Mouse (Mus musculus) granulocyte monocyte progenitor cell, adult 5-6 weeks (primary cell): ENCODE data around the gene Cfap61. TPM values are rescaled to one million over a fixed set of nuclear protein-coding genes. Genes with fewer than 3 reads are reported as not detected.
"Not testable (repeated sequence)": the region's sequence is repeated elsewhere in the genome, so short reads cannot be mapped to it uniquely, and the experiment has no call there.

Experiments used
- ATAC-seq: replicated peaks from 2 replicates; pipeline ENCODE4 v1.8.0; 2016; ENCODE audit warnings: mild to moderate bottlenecking, moderate TSS enrichment, inconsistent platforms; ENCODE audit not compliant: poor library complexity, severe bottlenecking
- total RNA-seq, 2 experiments: library from RNA; stranded (forward) in 1 of 2; stranded (reverse) in 1 of 2; fragments of 200-712, 200-1000 nt in 1 of 2; fragments of >200 nt in 1 of 2; fragmentation: Nextera tagmentation in 1 of 2; gene quantifications; 2 replicates each; pipeline ENCODE4 v1.2.3; 2014 to 2017

Cfap61 gene
- total RNA-seq (2014; fragmentation: Nextera tagmentation) (not detected in 2 replicates), total RNA-seq (2017) (not detected in 2 replicates)

DNA sequence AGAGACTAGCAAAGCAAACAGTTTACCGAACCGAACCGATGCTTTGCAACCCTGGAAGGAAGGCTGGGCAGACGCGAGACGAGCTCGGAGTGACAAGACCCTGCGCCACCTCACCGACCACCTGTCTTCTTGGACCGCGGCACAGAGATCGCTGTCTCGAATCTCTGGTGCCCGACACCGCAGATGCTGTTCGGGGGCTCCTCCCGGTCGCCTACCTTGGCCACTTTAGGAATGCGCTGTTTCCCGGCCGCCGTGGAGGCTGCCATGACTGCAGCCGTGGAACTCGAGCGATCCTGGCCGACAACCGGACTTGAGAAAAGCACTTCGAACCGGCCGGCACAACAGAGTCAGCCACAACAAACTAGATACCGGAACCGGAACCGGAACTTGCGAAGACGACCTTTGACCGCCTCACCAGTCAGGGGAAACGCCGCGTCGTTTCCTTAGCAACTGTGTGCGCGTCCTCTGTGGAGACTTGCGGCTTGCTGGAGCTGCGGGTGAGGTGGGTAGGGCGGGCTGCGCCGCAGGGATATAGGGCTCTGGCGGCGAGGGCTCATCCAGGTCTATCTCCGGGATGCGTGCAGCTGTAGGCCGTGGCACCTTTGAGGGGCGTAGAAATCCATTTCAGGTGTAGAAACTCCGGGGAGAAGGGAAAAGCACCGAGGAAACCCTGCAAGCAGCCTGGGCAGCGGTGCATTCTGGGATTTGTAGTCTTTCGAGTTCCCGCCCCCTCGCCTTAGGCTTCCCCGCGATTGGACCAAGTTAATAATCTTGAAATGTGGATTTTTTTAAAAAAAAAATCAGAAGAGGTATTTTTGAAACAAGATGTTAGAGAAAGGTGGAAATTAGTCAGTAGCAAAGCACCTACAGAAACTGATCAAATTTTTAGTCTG, at the start of gene Cfap61, which contains the start of gene Crnkl1:
Cfap61 (plus strand) TSS at position 446 of the 893 bp plus-strand sequence.
Crnkl1 (minus strand) TSS at position 676 of the 893 bp plus-strand sequence.
- peak; percentile 97 for ATAC-seq

- no peak for ATAC-seq
Measured at GRCm38 (mm10) chr2:145884913-145885785, 49.4 kb upstream of the Cfap61 start.

DNA sequence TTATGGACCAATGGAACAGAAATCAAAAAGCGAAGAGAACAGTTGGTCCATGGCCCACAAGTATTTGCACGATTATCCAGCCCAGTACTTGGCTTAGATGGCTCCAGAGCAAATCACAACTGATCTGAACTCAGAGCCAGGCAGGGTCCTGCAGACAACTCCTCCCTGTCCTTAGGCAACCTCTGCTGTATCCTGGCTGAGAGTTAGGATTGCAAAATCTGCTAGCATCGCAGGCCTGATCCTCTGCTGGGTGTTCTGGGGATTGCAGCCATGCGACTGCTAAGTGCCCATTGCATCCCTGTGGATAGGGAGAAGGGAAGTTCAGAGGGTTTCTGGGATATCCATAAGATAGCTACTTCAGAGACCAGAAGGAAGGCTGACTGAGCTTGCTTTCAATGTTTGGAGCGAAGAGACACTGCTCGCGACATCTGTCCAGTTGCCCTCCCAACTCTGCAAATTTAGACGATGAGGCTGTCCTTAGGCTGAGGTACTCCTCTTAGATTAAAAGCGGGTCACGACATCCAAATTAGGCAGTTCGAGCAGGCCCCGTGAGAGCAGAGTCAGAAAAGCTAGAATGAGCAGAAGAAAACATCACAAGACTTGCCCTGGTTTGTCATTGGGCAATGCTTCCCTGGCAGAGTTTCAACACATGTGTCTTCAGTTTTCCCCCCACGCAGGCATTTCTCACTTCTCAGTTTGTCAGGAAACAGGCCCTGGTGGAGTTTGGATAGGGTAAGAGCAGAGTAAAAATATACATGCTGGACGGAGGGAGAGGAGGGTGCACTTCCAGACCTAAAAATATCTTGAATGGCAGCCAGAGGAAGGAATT, 46.4 kb upstream of the Cfap61 start:
- ATAC-seq: peak; percentile 89

GRCm38 (mm10) chr2:145888766-145889480, 45.7 kb upstream of the Cfap61 start:
- peak; percentile 33 for ATAC-seq

GRCm38 (mm10) chr2:145890571-145890970, 44.0 kb upstream of the Cfap61 start:
- no peak for ATAC-seq

GRCm38 (mm10) chr2:145893756-145894155, 40.8 kb upstream of the Cfap61 start:
- no peak for ATAC-seq

GRCm38 (mm10) chr2:145898106-145898505, 36.5 kb upstream of the Cfap61 start:
- ATAC-seq: no peak

- not testable (repeated sequence) for ATAC-seq
Measured at GRCm38 (mm10) chr2:145900318-145900717, 34.3 kb upstream of the Cfap61 start.

DNA sequence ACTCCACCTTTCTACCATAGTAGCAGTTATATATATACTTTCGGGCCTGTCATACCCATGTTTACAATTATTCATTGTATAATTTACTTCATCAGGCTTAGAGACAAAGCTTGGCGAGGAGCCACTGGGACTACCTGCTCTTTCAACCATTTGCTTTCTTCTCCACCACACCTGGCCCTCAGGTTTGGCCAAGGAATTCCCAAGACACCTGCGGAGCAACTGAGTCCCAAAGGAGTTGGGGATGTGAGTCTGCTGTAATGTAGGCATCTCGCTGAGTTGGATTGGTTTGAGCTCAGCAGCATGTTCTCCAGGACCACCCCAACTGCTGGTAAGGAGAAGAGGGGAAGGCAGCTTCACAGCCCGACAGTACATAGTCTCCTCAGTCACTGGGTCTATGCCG, 32.7 kb upstream of the Cfap61 start, which contains the start of gene Naa20:
Naa20 (plus strand) TSS at position 239 of the 400 bp plus-strand sequence.
- no peak for ATAC-seq

- ATAC-seq: peak; percentile 96
Measured at GRCm38 (mm10) chr2:145903061-145903901, 31.3 kb upstream of the Cfap61 start.

DNA sequence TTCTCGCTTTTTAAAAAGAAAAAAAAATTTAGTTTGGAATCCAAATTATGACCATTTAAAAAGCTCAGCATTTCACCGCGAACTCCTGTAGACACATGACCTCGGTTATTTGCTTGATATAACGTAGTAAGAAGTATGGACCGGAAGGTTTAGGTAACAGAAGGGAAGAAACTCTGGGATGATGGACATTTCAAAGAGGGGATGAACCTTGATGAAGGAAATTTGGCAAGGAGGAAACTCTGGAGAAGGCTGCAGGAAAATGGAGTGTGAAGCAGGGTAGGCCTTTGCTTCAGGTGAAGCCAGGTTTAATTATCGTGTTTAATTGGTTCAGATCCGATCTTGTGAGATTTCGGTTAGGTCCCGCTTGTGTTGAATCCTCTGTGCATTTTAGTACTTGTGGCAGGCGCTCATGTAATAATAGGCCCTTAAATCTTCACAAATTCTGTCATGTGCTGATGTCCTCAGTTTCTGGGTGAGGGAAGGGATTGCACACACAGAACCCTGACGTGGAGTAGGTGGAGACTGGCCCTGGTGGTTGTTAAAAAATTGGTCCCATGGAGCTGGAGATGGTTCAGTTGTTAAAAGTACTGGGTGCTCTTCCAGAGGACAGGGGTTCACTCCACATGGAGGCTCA, 30.5 kb upstream of the Cfap61 start:
- 0 out of 2 replicates have a peak, but pooled peaks have one; percentile 21 for ATAC-seq

DNA sequence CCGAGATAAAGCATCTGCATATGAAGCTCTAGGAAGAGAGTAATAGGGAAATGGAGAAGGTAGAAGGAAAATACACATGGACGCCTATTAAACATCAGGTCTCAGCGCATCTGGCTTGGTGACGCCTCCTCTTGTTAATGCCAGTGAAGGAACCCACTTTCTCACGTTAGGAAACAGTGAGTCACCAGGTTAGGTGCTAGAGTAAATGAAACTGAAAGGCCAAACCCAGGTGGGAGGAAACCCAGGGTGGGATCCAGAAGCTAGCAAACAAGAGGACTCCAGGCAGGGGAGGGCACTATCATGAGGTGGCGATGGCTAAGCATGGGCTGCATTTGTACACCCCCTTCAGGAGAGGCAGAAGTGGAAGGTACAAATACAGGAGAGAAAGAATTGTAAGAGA, 29.4 kb upstream of the Cfap61 start:
- ATAC-seq: 0 out of 2 replicates have a peak, but pooled peaks have one; percentile 3

- not testable (repeated sequence) for ATAC-seq
Measured at GRCm38 (mm10) chr2:145905884-145906283, 28.7 kb upstream of the Cfap61 start.

- no peak; the same call in 1 of the 2 replicates for ATAC-seq
Measured at GRCm38 (mm10) chr2:145920941-145921650, 13.5 kb upstream of the Cfap61 start.

- ATAC-seq: no peak
Measured at GRCm38 (mm10) chr2:145936975-145937374, 2.4 kb downstream of the Cfap61 start.

- no peak for ATAC-seq
Measured at GRCm38 (mm10) chr2:145941403-145941802, 6.8 kb downstream of the Cfap61 start.

- ATAC-seq: no peak
Measured at GRCm38 (mm10) chr2:145944286-145944685, 9.7 kb downstream of the Cfap61 start.
